Mouse (Mus musculus) CD8-positive naive resting alpha-beta T cell, adult 2 months (primary cell): ENCODE data around the gene 1700024G13Rik.
"Not testable (repeated sequence)": the region's sequence is repeated elsewhere in the genome, so short reads cannot be mapped to it uniquely, and the experiment has no call there.

ENCODE experiments used
- DNase-seq, 2 experiments: peaks; one replicate each; pipeline ENCODE4 v3.0.0; 2022; ENCODE audit warnings: low read depth in 2 of 2, low spot score in 2 of 2

The 1700024G13Rik gene

GRCm38 (mm10) chr14:32388196-32388595 is at the start of gene 1700024G13Rik:
TSS of gene 1700024G13Rik (minus strand) at chr14:32388391.
- DNase-seq: no peak

DNA sequence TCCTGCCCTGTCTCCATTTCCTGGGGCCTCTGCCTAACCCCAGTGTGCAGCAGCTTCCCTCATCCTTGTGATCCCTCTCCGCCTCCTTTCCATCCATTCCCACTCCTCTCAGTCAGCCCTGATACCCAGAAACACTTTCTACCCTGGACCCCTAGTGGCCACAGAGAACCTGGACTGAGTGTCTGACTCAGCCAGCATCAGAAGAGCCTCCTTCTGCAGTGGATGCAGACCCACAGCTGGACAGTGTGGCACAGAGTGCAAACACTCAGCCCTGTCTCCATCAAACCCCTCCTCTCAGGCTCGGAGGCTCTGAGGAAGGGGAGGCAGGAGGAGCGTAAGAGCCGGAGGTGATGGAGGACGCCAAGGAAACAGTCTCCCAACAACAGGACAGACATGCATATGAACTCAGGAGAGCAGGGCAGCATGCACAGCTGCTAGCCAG is 49.2 kb upstream of the 1700024G13Rik start:
- no peak for DNase-seq

DNA sequence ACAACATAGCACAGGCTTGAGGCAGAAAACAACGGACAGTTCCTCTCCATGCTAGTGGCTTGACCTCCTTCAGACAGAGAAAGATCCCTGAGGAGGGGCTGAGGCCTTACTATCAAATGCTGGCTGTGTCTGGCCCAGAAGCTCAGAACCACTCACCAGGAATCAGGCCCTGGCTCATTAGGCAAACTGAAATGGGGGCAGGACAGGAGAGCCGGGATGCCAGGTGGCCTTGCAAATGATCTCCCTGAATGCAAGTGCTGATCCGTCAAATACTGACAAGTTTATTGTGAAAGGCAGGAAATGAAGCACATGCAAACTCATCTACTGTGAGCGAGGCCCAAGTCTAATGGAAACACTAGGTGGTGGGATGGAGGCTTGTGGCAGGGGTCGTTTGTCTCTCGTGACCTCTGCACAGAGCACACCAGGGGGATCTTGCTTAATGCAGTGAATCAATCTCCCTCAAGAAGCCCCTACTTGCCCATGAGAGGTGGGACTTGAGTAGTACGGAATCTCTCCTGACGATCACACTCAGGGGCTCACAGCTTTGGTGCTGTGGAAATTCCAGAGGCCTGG is 40.9 kb upstream of the 1700024G13Rik start:
- DNase-seq: no peak

DNA sequence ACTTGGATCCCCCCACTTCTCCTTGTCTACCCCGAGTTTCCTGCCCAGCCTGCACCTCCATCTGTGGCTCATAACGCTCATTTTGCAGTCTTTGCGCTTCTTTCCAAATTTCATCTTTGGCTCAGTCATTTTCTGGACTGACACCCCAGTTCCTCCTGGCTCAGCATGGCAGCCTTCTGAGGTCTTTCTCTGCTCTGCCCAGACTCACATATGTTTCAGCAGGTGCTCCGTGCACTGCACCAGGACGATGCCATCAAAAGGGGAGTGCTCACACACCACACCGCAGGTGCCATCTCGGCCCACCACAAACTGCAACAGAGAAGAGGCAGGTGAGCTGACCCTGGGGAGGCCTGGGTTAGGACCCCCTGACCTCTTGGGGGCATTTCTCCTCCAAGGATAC is 35.8 kb upstream of the 1700024G13Rik start:
- DNase-seq: no peak

- DNase-seq: no peak
Measured at GRCm38 (mm10) chr14:32418747-32419146, 30.6 kb upstream of the 1700024G13Rik start.

DNA sequence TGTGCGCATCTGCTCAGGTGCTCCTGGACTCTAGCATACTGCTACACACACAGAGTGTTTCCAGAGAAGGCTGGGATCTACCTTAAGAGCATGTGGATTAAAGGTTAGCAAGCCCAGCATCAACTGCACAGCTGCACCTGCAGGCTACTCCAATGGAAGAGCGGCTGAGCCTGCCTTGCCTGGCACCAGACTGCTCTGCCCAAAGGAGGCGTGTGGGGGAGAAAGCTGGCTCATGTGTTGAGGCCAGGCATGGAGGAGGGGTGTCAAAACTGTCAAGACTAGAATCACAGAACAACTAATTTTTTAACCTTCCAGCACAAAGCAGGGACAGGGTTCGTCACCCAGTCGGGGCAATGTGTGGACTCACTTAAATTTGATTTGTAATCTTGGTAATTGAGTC is 23.9 kb upstream of the 1700024G13Rik start:
- no peak for DNase-seq

- DNase-seq: no peak
Measured at GRCm38 (mm10) chr14:32410084-32410483, 21.9 kb upstream of the 1700024G13Rik start.

GRCm38 (mm10) chr14:32405399-32405798 is 17.2 kb upstream of the 1700024G13Rik start:
- DNase-seq: not testable (repeated sequence)

DNA sequence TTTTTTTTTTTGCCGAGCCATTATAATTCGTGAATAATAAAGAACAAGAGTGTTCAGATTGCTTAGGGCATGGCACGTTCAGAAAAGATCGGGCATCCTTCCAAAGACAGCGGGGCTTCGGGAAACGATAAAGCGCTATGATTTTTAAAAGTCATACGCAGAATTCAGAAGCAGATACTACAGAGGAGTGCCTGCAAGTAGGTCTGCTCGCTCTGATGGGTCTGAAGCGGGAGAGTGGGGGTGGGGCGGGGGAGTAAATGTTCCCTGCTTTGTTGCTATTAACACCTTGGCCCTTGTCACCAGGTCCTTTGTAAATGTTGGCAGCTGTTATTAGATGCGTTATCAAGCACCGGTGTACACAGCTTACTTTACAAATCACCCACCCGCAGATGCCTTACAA is 6.6 kb downstream of the 1700024G13Rik start:
- no peak for DNase-seq

- no peak for DNase-seq
Measured at GRCm38 (mm10) chr14:32381066-32381465, 7.1 kb downstream of the 1700024G13Rik start.

DNA sequence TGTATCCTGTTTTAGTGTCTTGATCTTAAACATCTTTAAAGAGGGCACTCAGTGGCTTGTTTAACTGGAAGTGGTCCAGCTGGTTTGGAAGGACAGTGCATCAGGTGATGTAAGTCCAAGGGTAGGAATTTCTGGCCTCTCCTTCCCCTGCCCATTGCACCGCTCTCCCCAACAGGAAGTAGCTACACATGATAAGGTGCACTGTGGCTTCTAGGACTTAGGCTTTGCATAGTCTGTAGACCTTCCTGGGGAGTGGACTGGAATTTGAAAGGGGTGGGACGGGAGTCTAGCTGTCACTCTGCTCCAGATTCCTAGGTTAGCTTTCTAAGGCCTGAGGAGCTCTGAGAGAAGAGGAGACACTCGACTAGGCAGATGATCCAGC is 8.1 kb downstream of the 1700024G13Rik start:
- no peak for DNase-seq

- no peak for DNase-seq
Measured at GRCm38 (mm10) chr14:32379395-32380098, 8.6 kb downstream of the 1700024G13Rik start.

DNA sequence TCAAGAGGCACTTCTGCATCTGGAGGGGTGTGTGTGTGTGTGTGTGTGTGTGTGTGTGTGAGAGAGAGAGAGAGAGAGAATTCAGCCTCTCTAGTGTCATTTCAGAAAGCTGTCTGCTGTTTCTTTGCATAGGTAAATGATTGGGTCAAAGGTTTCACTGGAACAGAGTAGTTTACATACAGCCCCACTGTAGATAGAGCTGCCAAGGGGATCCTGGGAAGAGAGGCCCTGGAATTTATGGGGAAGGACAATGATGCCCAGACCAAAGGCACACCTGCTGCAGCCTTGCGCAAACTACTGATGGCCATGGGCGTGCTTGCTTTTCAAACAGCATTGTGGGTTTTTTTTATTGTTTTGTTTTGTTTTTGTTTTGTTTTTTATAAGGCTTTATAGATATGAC is 15.7 kb downstream of the 1700024G13Rik start:
- DNase-seq: no peak

- no peak for DNase-seq
Measured at GRCm38 (mm10) chr14:32369756-32370155, 18.4 kb downstream of the 1700024G13Rik start.

DNA sequence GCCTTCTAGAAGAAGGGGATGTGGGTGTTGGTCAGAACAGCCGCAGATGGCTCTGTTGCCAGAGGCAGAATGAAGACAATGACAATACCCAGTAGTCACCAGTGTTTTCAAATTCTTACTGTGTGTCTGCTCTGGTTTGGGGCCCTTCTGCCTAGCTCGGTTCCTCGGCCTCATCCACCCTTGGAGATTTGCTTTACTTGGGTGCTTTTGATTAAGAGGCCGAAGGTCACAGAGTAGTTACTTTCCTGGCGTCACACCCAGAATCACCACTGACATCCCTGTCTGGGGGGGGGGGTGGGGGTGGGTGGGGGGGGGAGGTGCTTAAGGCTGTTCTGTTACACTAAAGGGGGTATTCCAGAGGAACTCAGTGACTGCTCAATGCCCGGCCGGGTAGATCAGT is 23.8 kb downstream of the 1700024G13Rik start:
- no peak for DNase-seq

GRCm38 (mm10) chr14:32351181-32351920 is 36.8 kb downstream of the 1700024G13Rik start:
- DNase-seq: not testable (repeated sequence)

DNA sequence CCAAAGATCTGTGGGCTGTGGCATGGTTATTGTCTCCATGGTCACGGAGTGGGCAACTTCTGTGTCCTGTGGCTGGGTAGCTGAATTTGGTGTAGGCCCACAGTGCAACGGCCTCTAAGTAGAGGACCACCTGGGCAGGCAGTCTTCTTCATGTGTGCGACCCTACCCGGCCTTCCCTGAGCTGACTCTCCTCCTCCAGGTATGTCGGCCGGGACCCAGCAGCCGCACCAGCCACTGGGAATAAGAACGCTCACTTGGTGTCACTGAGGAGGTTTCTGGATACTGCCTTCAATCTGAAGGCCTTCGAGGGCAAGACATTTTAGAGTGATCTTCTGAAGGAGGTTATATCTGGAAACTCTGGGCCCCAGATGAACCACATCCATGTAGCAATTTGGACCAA is 40.9 kb downstream of the 1700024G13Rik start:
- no peak for DNase-seq

- DNase-seq: no peak
Measured at GRCm38 (mm10) chr14:32344694-32345093, 43.5 kb downstream of the 1700024G13Rik start.

DNA sequence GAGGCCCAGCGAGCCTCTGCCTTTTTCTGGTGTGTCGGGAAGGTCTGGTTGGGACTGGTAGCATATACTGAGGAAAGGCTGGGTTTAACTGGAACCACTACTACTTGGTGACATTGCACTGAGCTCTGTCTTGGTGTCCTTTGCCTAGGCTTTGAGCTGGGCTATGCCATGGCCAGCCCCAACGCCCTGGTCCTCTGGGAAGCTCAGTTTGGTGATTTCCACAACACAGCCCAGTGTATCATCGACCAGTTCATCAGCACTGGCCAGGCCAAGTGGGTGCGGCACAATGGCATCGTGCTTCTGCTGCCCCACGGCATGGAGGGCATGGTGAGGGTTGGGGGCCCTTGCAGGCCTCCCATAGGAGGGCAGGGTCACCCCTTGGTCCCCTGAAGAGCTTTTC is 44.0 kb downstream of the 1700024G13Rik start:
- no peak for DNase-seq

GRCm38 (mm10) chr14:32341823-32342222 is 46.4 kb downstream of the 1700024G13Rik start:
- no peak for DNase-seq

DNA sequence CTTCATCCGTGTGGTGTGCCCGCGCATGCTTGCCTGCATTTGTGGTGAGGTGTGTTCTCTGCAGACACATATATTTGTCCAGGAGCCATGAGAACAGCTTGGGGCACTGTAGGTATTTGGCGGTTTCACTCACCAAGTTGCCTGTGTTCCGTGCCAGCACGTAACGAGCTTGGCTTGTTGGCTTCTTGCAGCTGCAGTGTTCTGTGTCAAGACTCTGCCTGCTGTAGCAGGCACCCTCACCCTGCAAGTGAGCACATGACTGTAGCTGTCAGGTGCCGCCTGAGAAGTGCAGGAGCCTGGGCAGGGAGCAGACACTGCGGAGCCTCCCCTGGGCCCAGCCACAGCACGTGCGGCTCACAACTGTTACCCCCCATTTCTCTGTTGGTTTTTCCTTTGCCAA is 51.6 kb downstream of the 1700024G13Rik start:
- DNase-seq: no peak

GRCm38 (mm10) chr14:32336021-32336420 is 52.2 kb downstream of the 1700024G13Rik start:
- DNase-seq: no peak
